Mouse (Mus musculus) ES-CJ7 (cell line): ENCODE results near the gene Pdia4.
"Not testable (repeated sequence)": the region's sequence is repeated elsewhere in the genome, so short reads cannot be mapped to it uniquely, and the experiment has no call there.

Experiments
- DNase-seq: peaks from one replicate; pipeline ENCODE4 v3.0.0; 2011; ENCODE audit warnings: low read depth, low spot score

Pdia4 gene

DNA sequence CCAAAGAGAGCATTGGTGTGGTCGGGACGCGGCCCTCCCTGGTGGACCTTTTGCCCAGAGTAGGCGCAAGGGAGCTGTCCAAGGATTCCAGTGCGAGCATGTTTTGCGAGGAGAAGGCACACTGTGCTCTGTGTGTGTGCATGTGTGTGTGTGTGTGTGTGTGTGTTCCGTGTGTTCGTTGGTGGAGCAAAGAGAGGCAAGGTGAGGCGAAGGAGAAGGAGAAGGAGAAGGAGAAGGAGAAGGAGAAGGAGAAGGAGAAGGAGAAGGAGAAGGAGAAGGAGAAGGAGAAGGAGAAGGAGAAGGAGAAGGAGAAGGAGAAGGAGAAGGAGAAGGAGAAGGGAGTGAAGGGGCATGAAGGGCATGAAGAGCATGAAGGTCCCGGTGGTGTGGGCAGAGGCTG is 50.5 kb downstream of the Pdia4 start:
- DNase-seq = not testable (repeated sequence)

DNA sequence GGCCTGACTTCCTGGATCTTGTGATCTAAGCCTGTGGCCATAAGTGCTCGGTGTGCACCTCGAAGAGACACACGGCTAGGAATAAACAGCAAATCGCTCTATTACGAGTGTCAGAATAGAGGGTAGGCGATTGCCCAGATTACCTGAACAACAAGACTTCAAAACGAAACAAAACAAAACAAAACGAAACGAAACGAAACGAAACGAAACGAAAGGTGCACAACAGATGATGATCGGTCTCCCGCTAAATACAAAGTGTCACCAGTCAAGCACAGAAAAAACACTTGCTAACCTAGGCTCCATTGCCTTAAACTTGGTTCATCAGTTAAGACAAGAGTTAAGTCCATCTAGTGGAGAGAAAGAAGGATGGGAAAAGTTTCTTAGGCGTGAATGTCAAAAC is 53.8 kb downstream of the Pdia4 start:
- not testable (repeated sequence) for DNase-seq

DNA sequence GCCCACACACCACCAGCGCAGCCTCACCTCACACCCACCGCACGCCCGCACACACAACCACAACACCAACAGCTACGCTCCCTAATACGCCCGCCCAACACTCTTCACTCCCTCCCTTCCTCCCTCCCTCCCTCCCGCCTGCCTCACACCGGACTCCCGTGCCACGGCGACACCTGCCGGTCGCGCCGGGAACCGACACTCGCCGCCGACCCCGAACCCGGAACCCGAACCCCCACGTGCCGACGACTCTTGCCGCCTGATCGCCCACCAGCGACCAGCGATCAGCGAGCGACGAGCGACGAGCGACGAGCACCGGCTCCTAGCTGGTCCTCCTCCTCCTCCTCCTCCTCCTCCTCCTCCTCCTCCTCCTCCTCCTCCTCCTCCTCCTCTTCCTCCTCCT is 55.4 kb downstream of the Pdia4 start:
- DNase-seq = not testable (repeated sequence)

DNA sequence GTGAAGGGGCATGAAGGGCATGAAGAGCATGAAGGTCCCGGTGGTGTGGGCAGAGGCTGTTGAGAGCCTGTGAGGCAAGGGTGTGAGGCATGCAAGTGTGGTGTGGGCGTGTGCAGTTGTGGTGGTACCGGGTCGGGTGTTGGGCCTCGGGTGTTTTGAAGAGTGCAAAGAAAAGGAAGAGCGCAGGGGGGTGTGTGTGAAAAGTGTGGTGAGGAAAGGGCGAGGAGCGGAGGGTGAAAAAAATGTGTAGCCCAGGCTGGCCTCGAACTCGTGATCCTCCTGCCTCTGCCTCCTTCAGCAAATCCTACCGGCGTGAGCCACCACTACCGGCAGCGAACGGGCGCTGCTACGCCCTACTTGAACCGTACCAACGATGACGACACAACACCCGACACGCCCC is 55.8 kb downstream of the Pdia4 start:
- not testable (repeated sequence) for DNase-seq

DNA sequence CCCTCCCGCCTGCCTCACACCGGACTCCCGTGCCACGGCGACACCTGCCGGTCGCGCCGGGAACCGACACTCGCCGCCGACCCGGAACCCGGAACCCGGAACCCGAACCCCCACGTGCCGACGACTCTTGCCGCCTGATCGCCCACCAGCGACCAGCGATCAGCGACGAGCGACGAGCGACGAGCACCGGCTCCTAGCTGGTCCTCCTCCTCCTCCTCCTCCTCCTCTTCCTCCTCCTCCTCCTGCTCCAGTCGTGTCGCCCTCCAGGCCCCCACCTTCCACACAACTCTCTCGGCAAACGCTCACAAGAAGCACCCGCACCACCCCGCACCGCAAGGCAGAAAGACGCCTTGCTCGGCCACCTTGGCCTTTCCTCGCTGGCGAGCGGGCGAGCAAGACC is 60.1 kb downstream of the Pdia4 start:
- not testable (repeated sequence) for DNase-seq

DNA sequence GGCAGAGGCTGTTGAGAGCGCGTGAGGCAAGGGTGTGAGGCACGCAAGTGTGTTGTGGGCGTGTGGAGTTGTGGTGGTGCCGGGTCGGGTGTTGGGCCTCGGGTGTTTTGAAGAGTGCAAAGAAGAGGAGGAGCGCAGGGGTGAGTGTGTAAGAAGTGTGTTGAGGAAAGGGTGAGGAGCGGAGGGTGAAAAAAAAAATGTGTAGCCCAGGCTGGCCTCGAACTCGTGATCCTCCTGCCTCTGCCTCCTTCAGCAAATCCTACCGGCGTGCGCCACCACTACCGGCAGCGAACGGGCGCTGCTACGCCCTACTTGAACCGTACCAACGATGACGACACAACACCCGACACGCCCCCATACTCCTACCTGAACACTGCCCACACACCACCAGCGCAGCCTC is 64.9 kb downstream of the Pdia4 start:
- not testable (repeated sequence) for DNase-seq

DNA sequence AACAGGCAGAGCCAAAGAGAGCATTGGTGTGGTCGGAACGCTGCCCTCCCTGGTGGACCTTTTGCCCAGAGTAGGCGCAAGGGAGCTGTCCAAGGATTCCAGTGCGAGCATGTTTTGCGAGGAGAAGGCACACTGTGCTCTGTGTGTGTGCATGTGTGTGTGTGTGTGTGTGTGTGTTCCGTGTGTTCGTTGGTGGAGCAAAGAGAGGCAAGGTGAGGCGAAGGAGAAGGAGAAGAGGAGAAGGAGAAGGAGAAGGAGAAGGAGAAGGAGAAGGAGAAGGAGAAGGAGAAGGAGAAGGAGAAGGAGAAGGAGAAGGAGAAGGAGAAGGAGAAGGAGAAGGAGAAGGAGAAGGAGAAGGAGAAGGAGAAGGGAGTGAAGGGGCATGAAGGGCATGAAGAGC is 65.3 kb downstream of the Pdia4 start:
- DNase-seq = not testable (repeated sequence)
